Mouse (Mus musculus) kidney, adult 2 months (tissue): ENCODE data around the gene Tbc1d1. TPM values are rescaled to one million over a fixed set of nuclear protein-coding genes. Genes with fewer than 3 reads are reported as not detected.

ENCODE experiments used
- DNase-seq: peaks from one replicate; pipeline ENCODE4 v3.0.0; 2021
- H3K27ac ChIP-seq: fragments of 200-500 bp; 2 replicates; pipeline ENCODE4 v1.5.1; 2012; ENCODE audit warnings: low read depth, low read length, control low read depth, inconsistent platforms; ENCODE audit not compliant: insufficient read depth
- H3K27me3 ChIP-seq: fragments of 200-500 bp; replicated peaks from 2 replicates; pipeline ENCODE4 v1.6.1; 2012; ENCODE audit warnings: mild to moderate bottlenecking, moderate library complexity, low read length, inconsistent platforms; ENCODE audit not compliant: control insufficient read depth, insufficient read depth
- H3K36me3 ChIP-seq: fragments of 200-500 bp; 2 replicates; pipeline ENCODE4 v1.6.1; 2012; ENCODE audit warnings: mild to moderate bottlenecking, moderate library complexity, low read length, inconsistent platforms; ENCODE audit not compliant: control insufficient read depth, insufficient read depth
- H3K4me1 ChIP-seq: fragments of 200-500 bp; 2 replicates; pipeline ENCODE4 v1.6.1; 2011; ENCODE audit warnings: low read length; ENCODE audit not compliant: control insufficient read depth, insufficient read depth
- H3K4me3 ChIP-seq: fragments of 200-500 bp; 2 replicates; pipeline ENCODE4 v1.5.1; 2011; ENCODE audit warnings: mild to moderate bottlenecking, low read depth, low read length, control low read depth; ENCODE audit not compliant: insufficient read depth
- CTCF ChIP-seq: fragments of 200-500 bp; conservative IDR thresholded peaks from 2 replicates; pipeline ENCODE4 v1.5.1; 2011; ENCODE audit warnings: low read depth, mild to moderate bottlenecking, control low read depth, low read length, moderate library complexity, mixed read lengths; ENCODE audit not compliant: insufficient read depth, insufficient read length
- POLR2A ChIP-seq: fragments of 200-500 bp; IDR thresholded peaks from one replicate; pipeline ENCODE4 v1.6.1; 2011; ENCODE audit warnings: low read depth, low read length, control low read depth
- WGBS: fragments of 180-500 bp; shearing (Covaris S2); methylation state at CpG from one replicate; pipeline ENCODE4 v1.1.7; 2018; 5-methylcytosine and 5-hydroxymethylcytosine counted together
- polyA plus RNA-seq: library from polyadenylated mRNA; depleted of rRNA; stranded (reverse); fragments of >200 nt; gene quantifications from 2 replicates; pipeline ENCODE4 v1.2.3, GENCODE M21; 2012

Tbc1d1 gene
- polyA plus RNA-seq, 1 experiment = 38.3 TPM

- H3K4me3 ChIP-seq = no peak overlapping the region
- no peaks in the 10 kb centered on the region for H3K27me3 ChIP-seq
- DNase-seq = no peak
- H3K4me1 ChIP-seq = peaks cover 25% of the 10 kb centered on the region
- WGBS = 50% methylated on average over 7 of the region's 7 CpGs
- 0 out of 2 replicates have a peak overlapping the region, but pooled peaks have one; percentile 2 for H3K27ac ChIP-seq
- H3K36me3 ChIP-seq = peaks cover 4% of the 10 kb centered on the region
- TF ChIP-seq CTCF (no peak), POLR2A (no peak)
These were observed 143.6 kb downstream of the Tbc1d1 start for GRCm38 (mm10) chr5:64299508-64300324.

- H3K27me3 ChIP-seq = no peaks in the 10 kb centered on the region
- H3K27ac ChIP-seq = no peak overlapping the region
- peaks cover 25% of the 10 kb centered on the region for H3K4me1 ChIP-seq
- 59% methylated on average over 4 of the region's 4 CpGs for WGBS
- DNase-seq = no peak
- TF ChIP-seq POLR2A (no peak), CTCF (no peak)
- H3K36me3 ChIP-seq = peaks cover 4% of the 10 kb centered on the region
- H3K4me3 ChIP-seq = no peak overlapping the region
These were observed 145.1 kb downstream of the Tbc1d1 start for GRCm38 (mm10) chr5:64301246-64301645.

- no peaks in the 10 kb centered on the region; the same call in 1 of the 2 replicates for H3K4me1 ChIP-seq
- no peak for TF ChIP-seq CTCF
- H3K27me3 ChIP-seq = no peaks in the 10 kb centered on the region
- H3K36me3 ChIP-seq = peaks cover 6% of the 10 kb centered on the region
- H3K4me3 ChIP-seq = no peak overlapping the region
- H3K27ac ChIP-seq = no peak overlapping the region
- 95% methylated on average over 2 of the region's 2 CpGs for WGBS
- no peak for DNase-seq
These were observed 151.2 kb downstream of the Tbc1d1 start for GRCm38 (mm10) chr5:64307289-64307688.

- Histone ChIP-seq H3K36me3 (no peaks in the 10 kb centered on the region; the same call in 1 of the 2 replicates), H3K4me1 (peaks cover 16% of the 10 kb centered on the region), H3K27ac (no peak overlapping the region), H3K27me3 (no peaks in the 10 kb centered on the region), H3K4me3 (no peak overlapping the region)
- 66% methylated on average over 5 of the region's 5 CpGs for WGBS
- TF ChIP-seq CTCF (no peak), POLR2A (no peak)
- no peak for DNase-seq
These were observed 156.2 kb downstream of the Tbc1d1 start for GRCm38 (mm10) chr5:64312295-64312694.

GRCm38 (mm10) chr5:64313481-64313880 lies 157.4 kb downstream of the Tbc1d1 start:
- Histone ChIP-seq H3K27ac (no peak overlapping the region), H3K4me3 (no peak overlapping the region), H3K36me3 (peaks cover 2% of the 10 kb centered on the region; the same call in 1 of the 2 replicates), H3K27me3 (no peaks in the 10 kb centered on the region), H3K4me1 (peaks cover 16% of the 10 kb centered on the region)
- 88% methylated on average over 1 of the region's 1 CpGs for WGBS
- no peak for TF ChIP-seq POLR2A
- TF ChIP-seq CTCF = peak; percentile 38
- no peak for DNase-seq

GRCm38 (mm10) chr5:64314288-64315052 lies 158.4 kb downstream of the Tbc1d1 start:
- Histone ChIP-seq H3K4me3 (no peak overlapping the region), H3K36me3 (peaks cover 2% of the 10 kb centered on the region; the same call in 1 of the 2 replicates), H3K27ac (peak overlapping the region; percentile 43; the same call in 1 of the 2 replicates), H3K4me1 (peaks cover 16% of the 10 kb centered on the region), H3K27me3 (no peaks in the 10 kb centered on the region)
- peak; percentile 51 for DNase-seq
- 31% methylated on average over 6 of the region's 6 CpGs for WGBS
- no peak for TF ChIP-seq CTCF
- TF ChIP-seq POLR2A = no peak

GRCm38 (mm10) chr5:64315088-64315487 lies 159.0 kb downstream of the Tbc1d1 start:
- no peak overlapping the region for H3K4me3 ChIP-seq
- peak; percentile 36 for DNase-seq
- H3K27ac ChIP-seq = peak overlapping the region; percentile 65
- WGBS = 66% methylated on average over 1 of the region's 1 CpGs
- no peaks in the 10 kb centered on the region for H3K27me3 ChIP-seq
- TF ChIP-seq POLR2A = no peak
- TF ChIP-seq CTCF = no peak
- peaks cover 2% of the 10 kb centered on the region; the same call in 1 of the 2 replicates for H3K36me3 ChIP-seq
- peaks cover 16% of the 10 kb centered on the region for H3K4me1 ChIP-seq
